Mouse (Mus musculus): ENCODE results near the gene Afg1l. TPM values are rescaled to one million over a fixed set of nuclear protein-coding genes. Genes with fewer than 3 reads are reported as not detected.

The Afg1l gene
- polyA plus RNA-seq, 1 experiment from 2014 or later, result 5.9 TPM

DNA sequence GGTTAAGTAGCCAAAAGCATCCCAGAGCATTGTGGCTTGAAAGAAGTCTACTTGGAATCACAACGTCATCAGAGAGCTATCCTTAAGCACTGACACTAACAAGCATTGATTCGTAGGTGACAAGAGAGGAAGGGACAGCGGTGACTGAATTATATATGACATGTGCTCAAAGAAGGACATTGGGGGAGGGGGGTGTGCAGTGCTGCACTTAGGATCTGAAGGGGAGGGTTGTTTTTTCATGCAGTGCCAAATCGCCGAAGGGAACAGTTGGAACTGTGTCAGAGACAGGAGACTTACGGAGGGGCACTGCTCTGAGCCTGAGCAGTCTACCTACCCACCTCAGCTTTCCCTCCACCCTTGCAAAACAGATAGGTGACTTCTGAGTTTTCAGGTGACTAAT, 94.7 kb downstream of the Afg1l start:
- H3K9ac ChIP-seq (ENCODE audit: low read length), result no peak overlapping the region
- no peak overlapping the region for H3K4me2 ChIP-seq (ENCODE audit: low read depth, severe bottlenecking)
- H3K9me3 ChIP-seq (ENCODE audit: control insufficient read depth, low read length), result no peaks in the 10 kb centered on the region
- no peak for DNase-seq (ENCODE audit: low spot score)
- no peaks in the 10 kb centered on the region for H3K4me1 ChIP-seq (ENCODE audit: control insufficient read depth, insufficient read depth, low read length)
- H3K36me3 ChIP-seq (ENCODE audit: control insufficient read depth, insufficient read depth, low read length), result no peaks in the 10 kb centered on the region
- no peak for ATAC-seq (ENCODE audit: insufficient number of reproducible peaks, low FRiP score, low TSS enrichment, low read depth)
- WGBS, result 79% methylated on average over 6 of the region's 6 CpGs
- no peaks in the 10 kb centered on the region for H3K27me3 ChIP-seq (ENCODE audit: control insufficient read depth, insufficient read depth, low read length)
- H3K27ac ChIP-seq (replicated peaks; ENCODE audit: low read depth, low read length), result no peak overlapping the region
- no peak overlapping the region for H3K4me3 ChIP-seq (ENCODE audit: low read depth, low read length)

DNA sequence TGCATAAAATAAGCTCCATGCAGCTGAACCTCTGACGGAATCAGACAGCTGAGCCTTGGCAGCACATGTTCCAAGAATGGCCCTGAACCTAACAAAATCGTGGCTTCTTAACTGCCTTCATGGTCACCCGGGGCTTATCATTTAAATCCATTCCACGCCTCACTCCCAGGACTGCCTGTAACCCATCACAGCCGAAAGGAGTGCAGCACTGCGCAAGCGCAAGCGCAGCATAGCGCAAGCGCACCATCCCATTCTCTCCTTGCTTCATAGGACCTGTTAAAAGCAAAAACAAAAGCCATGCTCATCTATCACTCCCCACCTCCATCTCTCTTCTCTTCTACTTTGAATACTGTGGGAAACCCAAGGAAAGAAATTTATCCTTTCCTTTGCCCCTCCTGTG, 114.1 kb downstream of the Afg1l start:
- Histone ChIP-seq H3K36me3 (ENCODE audit: control insufficient read depth, insufficient read depth, low read length) (no peaks in the 10 kb centered on the region), H3K4me3 (ENCODE audit: low read depth, low read length) (no peak overlapping the region), H3K9me3 (ENCODE audit: control insufficient read depth, low read length) (no peaks in the 10 kb centered on the region), H3K9ac (ENCODE audit: low read length) (no peak overlapping the region), H3K27me3 (ENCODE audit: control insufficient read depth, insufficient read depth, low read length) (no peaks in the 10 kb centered on the region), H3K4me2 (ENCODE audit: low read depth, severe bottlenecking) (no peak overlapping the region), H3K27ac (replicated peaks; ENCODE audit: low read depth, low read length) (no peak overlapping the region), H3K4me1 (ENCODE audit: control insufficient read depth, insufficient read depth, low read length) (no peaks in the 10 kb centered on the region)
- ATAC-seq (ENCODE audit: insufficient number of reproducible peaks, low FRiP score, low TSS enrichment, low read depth), result no peak
- DNase-seq (ENCODE audit: low spot score), result no peak
- WGBS, result 90% methylated on average over 10 of the region's 10 CpGs

DNA sequence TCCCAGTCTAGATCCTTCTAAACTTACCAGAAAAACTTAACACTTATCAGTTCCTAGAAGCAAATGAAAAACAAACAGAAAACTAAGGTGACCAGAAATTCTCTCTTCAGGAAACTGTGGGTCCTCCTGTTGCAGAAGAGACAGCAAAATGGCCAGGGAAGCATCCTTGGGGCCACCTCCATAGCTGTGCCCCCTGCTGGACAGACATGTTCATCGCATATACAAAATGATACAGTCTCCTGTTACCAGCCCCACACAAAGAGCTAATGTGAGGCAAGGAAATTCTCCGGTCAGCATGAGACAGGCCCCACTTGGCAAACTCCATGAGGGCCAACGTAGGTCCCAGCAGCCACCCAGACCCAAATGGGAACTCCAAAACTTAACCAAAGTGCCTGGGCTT, 122.4 kb downstream of the Afg1l start:
- no peaks in the 10 kb centered on the region for H3K36me3 ChIP-seq (ENCODE audit: control insufficient read depth, insufficient read depth, low read length)
- H3K9ac ChIP-seq (ENCODE audit: low read length), result no peak overlapping the region
- WGBS, result 54% methylated on average over 3 of the region's 3 CpGs
- peak; percentile 27 for DNase-seq (ENCODE audit: low spot score)
- no peak for ATAC-seq (ENCODE audit: insufficient number of reproducible peaks, low FRiP score, low TSS enrichment, low read depth)
- H3K9me3 ChIP-seq (ENCODE audit: control insufficient read depth, low read length), result no peaks in the 10 kb centered on the region
- H3K4me2 ChIP-seq (ENCODE audit: low read depth, severe bottlenecking), result no peak overlapping the region
- no peaks in the 10 kb centered on the region for H3K27me3 ChIP-seq (ENCODE audit: control insufficient read depth, insufficient read depth, low read length)
- H3K27ac ChIP-seq (replicated peaks; ENCODE audit: low read depth, low read length), result no peak overlapping the region
- no peak overlapping the region for H3K4me3 ChIP-seq (ENCODE audit: low read depth, low read length)
- H3K4me1 ChIP-seq (ENCODE audit: control insufficient read depth, insufficient read depth, low read length), result no peaks in the 10 kb centered on the region

DNA sequence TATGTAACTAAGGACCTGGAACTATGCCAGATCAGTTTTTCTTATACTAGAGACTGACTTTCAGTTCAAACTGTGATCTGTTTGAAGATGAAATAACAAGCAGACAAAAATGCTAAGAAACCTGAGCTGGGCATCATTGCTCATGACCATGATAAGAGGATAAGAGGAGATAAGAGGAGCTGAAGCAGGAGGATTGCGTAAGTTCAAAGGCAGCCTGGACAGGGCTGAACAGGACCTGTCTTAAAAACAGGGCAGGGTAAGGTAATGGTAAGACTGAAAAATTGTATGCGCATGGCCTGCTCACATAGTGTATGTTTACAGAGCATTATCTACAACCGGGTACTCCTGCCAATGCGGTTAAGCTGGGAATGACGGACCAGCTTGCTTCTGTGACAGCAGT, 130.4 kb downstream of the Afg1l start:
- Histone ChIP-seq H3K9ac (ENCODE audit: low read length) (no peak overlapping the region), H3K4me3 (ENCODE audit: low read depth, low read length) (no peak overlapping the region), H3K4me2 (ENCODE audit: low read depth, severe bottlenecking) (no peak overlapping the region), H3K27ac (replicated peaks; ENCODE audit: low read depth, low read length) (no peak overlapping the region), H3K9me3 (ENCODE audit: control insufficient read depth, low read length) (no peaks in the 10 kb centered on the region), H3K27me3 (ENCODE audit: control insufficient read depth, insufficient read depth, low read length) (no peaks in the 10 kb centered on the region), H3K36me3 (ENCODE audit: control insufficient read depth, insufficient read depth, low read length) (no peaks in the 10 kb centered on the region), H3K4me1 (ENCODE audit: control insufficient read depth, insufficient read depth, low read length) (no peaks in the 10 kb centered on the region)
- DNase-seq (ENCODE audit: low spot score), result no peak
- 91% methylated on average over 5 of the region's 5 CpGs for WGBS
- ATAC-seq (ENCODE audit: insufficient number of reproducible peaks, low FRiP score, low TSS enrichment, low read depth), result no peak

DNA sequence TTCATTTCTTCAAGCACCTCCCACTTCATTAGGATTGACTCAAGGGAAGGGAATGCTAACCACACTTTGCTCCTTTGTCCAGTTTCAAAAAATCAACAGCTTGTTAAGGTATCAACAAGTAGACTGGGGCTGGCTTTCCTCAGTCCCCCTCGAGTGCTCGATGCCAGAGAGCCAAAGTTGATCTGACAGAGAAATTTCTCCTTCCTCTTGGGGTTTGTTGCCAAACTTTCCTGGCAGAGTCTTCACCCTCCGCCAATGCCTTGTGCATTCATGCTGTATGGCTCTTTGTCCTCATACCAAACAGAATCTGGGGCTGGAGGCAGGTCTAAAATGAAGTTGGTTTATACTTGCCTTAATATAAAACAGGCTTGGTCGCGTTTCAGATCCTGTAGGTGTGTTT, 131.2 kb downstream of the Afg1l start:
- H3K4me3 ChIP-seq (ENCODE audit: low read depth, low read length), result no peak overlapping the region
- H3K27me3 ChIP-seq (ENCODE audit: control insufficient read depth, insufficient read depth, low read length), result no peaks in the 10 kb centered on the region
- H3K27ac ChIP-seq (replicated peaks; ENCODE audit: low read depth, low read length), result no peak overlapping the region
- 72% methylated on average over 5 of the region's 5 CpGs for WGBS
- no peaks in the 10 kb centered on the region for H3K36me3 ChIP-seq (ENCODE audit: control insufficient read depth, insufficient read depth, low read length)
- no peak overlapping the region for H3K9ac ChIP-seq (ENCODE audit: low read length)
- DNase-seq (ENCODE audit: low spot score) (peak; percentile 24), ATAC-seq (ENCODE audit: insufficient number of reproducible peaks, low FRiP score, low TSS enrichment, low read depth) (no peak)
- no peaks in the 10 kb centered on the region for H3K4me1 ChIP-seq (ENCODE audit: control insufficient read depth, insufficient read depth, low read length)
- no peaks in the 10 kb centered on the region for H3K9me3 ChIP-seq (ENCODE audit: control insufficient read depth, low read length)
- no peak overlapping the region for H3K4me2 ChIP-seq (ENCODE audit: low read depth, severe bottlenecking)

DNA sequence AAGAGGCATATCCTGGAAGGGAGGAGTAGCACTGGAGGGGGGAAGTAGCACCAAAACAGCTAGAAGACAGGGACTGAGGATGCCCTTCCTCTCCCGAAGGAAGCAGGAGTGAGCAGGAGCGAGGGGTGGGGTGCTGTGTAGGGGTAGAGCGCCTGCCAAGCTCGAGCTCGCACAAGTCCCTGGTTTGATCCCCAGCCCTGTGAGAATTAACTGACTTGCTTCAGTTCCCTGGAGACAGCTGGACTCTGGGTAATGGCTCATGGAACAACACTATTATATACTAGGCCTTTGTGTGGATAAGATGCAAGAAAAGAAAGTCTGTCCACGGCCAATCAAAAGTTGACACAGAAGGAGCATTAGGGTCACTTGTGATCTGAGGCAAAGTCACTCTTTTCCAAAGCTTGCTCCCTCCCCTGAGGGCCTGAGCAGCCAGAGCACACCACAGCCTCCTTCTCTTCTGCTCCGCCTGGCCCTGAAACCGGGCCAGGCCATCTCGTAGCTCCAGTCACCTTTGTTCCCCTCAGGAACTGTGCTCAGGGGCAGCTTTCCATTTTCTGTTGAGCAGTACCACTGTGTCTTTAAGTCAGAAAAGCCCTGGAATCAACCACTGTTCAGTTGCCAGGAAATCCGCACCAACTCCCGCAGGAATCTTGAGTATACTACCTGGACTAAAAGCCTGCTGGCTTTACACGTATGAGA, 132.0 kb downstream of the Afg1l start:
- WGBS, result 75% methylated on average over 12 of the region's 12 CpGs
- Histone ChIP-seq H3K4me3 (ENCODE audit: low read depth, low read length) (no peak overlapping the region), H3K9ac (ENCODE audit: low read length) (no peak overlapping the region), H3K27ac (replicated peaks; ENCODE audit: low read depth, low read length) (0 out of 2 replicates have a peak overlapping the region, but pooled peaks have one; percentile 32), H3K9me3 (ENCODE audit: control insufficient read depth, low read length) (no peaks in the 10 kb centered on the region), H3K4me1 (ENCODE audit: control insufficient read depth, insufficient read depth, low read length) (no peaks in the 10 kb centered on the region), H3K36me3 (ENCODE audit: control insufficient read depth, insufficient read depth, low read length) (no peaks in the 10 kb centered on the region), H3K4me2 (ENCODE audit: low read depth, severe bottlenecking) (no peak overlapping the region), H3K27me3 (ENCODE audit: control insufficient read depth, insufficient read depth, low read length) (no peaks in the 10 kb centered on the region)
- ATAC-seq (ENCODE audit: insufficient number of reproducible peaks, low FRiP score, low TSS enrichment, low read depth) (no peak), DNase-seq (ENCODE audit: low spot score) (no peak)

DNA sequence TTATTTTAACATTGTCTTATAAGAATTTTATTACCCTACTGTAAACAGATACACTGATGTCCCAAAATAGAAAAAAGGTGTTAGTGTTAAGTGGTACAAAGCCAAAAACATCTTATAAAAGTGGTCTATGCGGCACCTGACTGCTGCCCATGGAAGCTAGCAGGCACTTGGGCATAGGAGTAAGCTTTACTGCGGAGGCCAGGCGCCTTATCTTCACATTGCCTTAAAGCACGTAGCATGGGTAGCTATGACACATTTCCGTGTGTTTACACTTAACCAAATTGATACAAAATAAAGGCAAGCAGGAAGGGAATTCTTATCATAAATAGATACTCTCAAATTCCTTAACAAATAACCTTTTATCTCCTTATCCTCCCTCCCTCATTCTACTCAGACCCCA, 135.7 kb downstream of the Afg1l start:
- DNase-seq (ENCODE audit: low spot score) (no peak), ATAC-seq (ENCODE audit: insufficient number of reproducible peaks, low FRiP score, low TSS enrichment, low read depth) (no peak)
- WGBS, result 91% methylated on average over 5 of the region's 5 CpGs
- no peaks in the 10 kb centered on the region for H3K9me3 ChIP-seq (ENCODE audit: control insufficient read depth, low read length)
- H3K4me1 ChIP-seq (ENCODE audit: control insufficient read depth, insufficient read depth, low read length), result no peaks in the 10 kb centered on the region
- no peak overlapping the region for H3K9ac ChIP-seq (ENCODE audit: low read length)
- no peak overlapping the region for H3K27ac ChIP-seq (replicated peaks; ENCODE audit: low read depth, low read length)
- H3K4me3 ChIP-seq (ENCODE audit: low read depth, low read length), result no peak overlapping the region
- no peak overlapping the region for H3K4me2 ChIP-seq (ENCODE audit: low read depth, severe bottlenecking)
- H3K36me3 ChIP-seq (ENCODE audit: control insufficient read depth, insufficient read depth, low read length), result no peaks in the 10 kb centered on the region
- H3K27me3 ChIP-seq (ENCODE audit: control insufficient read depth, insufficient read depth, low read length), result no peaks in the 10 kb centered on the region

DNA sequence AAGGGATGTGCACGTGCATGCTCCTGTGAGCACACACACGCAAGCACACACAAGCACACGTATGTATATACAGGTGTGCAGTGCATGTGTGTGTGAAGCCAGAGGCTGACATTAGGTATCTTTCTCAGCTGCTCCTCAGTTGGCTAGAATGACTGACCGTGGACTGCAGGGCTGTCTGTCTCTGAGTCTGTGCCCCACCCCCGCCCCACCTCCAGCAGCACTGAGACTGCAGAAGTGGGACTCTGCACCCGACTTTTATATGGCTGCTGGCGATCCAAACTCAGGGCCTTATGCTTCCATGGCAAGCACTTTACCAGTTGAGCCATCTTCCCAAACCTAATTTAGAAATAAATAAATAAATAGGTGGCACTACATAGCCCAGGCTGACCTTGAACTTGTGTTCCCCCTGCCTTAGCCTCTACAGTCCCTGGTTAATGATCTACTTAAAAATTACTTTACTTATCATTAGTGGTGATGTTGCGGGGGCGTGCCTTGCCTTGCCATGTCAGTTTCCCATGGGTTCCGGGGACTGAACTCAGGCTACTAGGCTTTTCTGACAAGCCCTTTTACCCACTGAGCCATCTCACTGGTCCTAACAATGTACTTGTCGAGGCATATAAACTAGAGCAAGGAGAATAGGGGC, 136.4 kb downstream of the Afg1l start:
- Histone ChIP-seq H3K9me3 (ENCODE audit: control insufficient read depth, low read length) (no peaks in the 10 kb centered on the region), H3K27me3 (ENCODE audit: control insufficient read depth, insufficient read depth, low read length) (no peaks in the 10 kb centered on the region), H3K4me3 (ENCODE audit: low read depth, low read length) (no peak overlapping the region), H3K36me3 (ENCODE audit: control insufficient read depth, insufficient read depth, low read length) (no peaks in the 10 kb centered on the region), H3K9ac (ENCODE audit: low read length) (no peak overlapping the region), H3K4me1 (ENCODE audit: control insufficient read depth, insufficient read depth, low read length) (no peaks in the 10 kb centered on the region), H3K4me2 (ENCODE audit: low read depth, severe bottlenecking) (no peak overlapping the region), H3K27ac (replicated peaks; ENCODE audit: low read depth, low read length) (no peak overlapping the region)
- WGBS, result 83% methylated on average over 11 of the region's 11 CpGs
- no peak for DNase-seq (ENCODE audit: low spot score)
- ATAC-seq (ENCODE audit: insufficient number of reproducible peaks, low FRiP score, low TSS enrichment, low read depth), result no peak

DNA sequence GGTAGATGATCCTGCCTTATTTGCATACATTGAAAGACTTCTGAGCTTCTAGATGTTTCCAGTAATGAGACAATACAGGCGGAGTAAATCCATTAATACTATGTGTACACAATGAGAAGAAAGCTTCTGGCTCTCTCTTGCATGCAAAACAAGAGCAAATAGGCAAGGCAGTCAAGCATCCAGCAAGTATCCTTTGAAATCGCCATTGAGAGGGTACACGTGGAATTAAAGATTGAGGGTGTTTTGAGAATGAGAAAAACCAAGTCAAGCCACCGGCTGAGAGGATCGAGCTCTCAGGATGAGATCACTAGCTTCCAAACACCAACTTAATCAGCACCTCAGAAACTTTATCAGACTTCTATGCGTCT, 138.0 kb downstream of the Afg1l start:
- ATAC-seq (ENCODE audit: insufficient number of reproducible peaks, low FRiP score, low TSS enrichment, low read depth) (no peak), DNase-seq (ENCODE audit: low spot score) (no peak)
- no peaks in the 10 kb centered on the region for H3K27me3 ChIP-seq (ENCODE audit: control insufficient read depth, insufficient read depth, low read length)
- 73% methylated on average over 6 of the region's 6 CpGs for WGBS
- H3K9ac ChIP-seq (ENCODE audit: low read length), result no peak overlapping the region
- no peaks in the 10 kb centered on the region for H3K4me1 ChIP-seq (ENCODE audit: control insufficient read depth, insufficient read depth, low read length)
- H3K4me2 ChIP-seq (ENCODE audit: low read depth, severe bottlenecking), result no peak overlapping the region
- no peak overlapping the region for H3K4me3 ChIP-seq (ENCODE audit: low read depth, low read length)
- no peaks in the 10 kb centered on the region for H3K9me3 ChIP-seq (ENCODE audit: control insufficient read depth, low read length)
- H3K36me3 ChIP-seq (ENCODE audit: control insufficient read depth, insufficient read depth, low read length), result no peaks in the 10 kb centered on the region
- H3K27ac ChIP-seq (replicated peaks; ENCODE audit: low read depth, low read length), result no peak overlapping the region
